Mouse (Mus musculus) gastrocnemius, postnatal 36 days (tissue): Measurements from ENCODE around the gene Glis1. TPM values are rescaled to one million over a fixed set of nuclear protein-coding genes. Genes with fewer than 3 reads are reported as not detected.
A peak's percentile ranks its signal among the peaks of the same experiment; 100 is the strongest.

ENCODE experiments used
- DNase-seq, 2 experiments: peaks; one replicate each; pipeline ENCODE4 v3.0.0; 2022
- intact Hi-C: fragments of 180-260 bp; cut with DNase I; formaldehyde crosslinking; loops from one replicate; pipeline ENCODE4 v1.15.1; 2025
- long read RNA-seq, 2 experiments: library from polyadenylated mRNA; stranded (forward); transcript quantifications; one replicate each; pipeline ENCODE4 v2.0.0; 2021
- total RNA-seq, 2 experiments: library from RNA; stranded (reverse); gene quantifications; 2 replicates each; pipeline ENCODE4 v1.2.3; 2021

The Glis1 gene
- under 1 TPM; 0.20 to 0.23 TPM for total RNA-seq
- long read RNA-seq, experiment 1, result 0 reads
- long read RNA-seq, experiment 2, partial matches to known transcripts, result 0 of 1 reads
- long read RNA-seq, experiment 2, other reads (novel, unspliced or antisense), result 1 of 1 reads

- peak; percentile 39 to 58 for DNase-seq
- intact Hi-C loops, result no loop called here
Observed at GRCm38 (mm10) chr4:107434356-107435237, at the start of gene Glis1. Gene Glis1, plus strand, starts transcription at chr4:107434591.

DNA sequence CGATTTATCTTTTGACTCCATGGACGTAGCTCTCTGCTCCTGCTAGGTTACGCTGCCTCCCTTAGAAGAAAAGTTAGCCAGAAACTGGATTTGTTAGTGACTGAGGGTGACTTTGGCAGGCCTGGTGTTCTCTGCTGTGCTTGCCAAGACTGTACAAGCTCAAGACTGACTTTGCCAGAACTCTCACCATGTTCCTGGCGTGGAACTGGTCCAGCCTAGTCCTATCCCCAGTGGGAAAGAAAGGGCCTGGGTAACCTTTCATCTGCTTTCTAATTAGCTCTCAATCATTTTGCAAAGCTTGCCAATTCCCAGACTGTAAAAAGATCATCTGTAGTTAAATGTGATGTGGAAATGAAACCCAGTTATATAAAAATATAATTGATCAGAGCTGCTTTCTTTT, 47.4 kb upstream of the Glis1 start:
- DNase-seq, result no peak
- intact Hi-C loops, result no loop called here

GRCm38 (mm10) chr4:107387465-107387864, 46.9 kb upstream of the Glis1 start:
- intact Hi-C loops, result no loop called here
- DNase-seq, result no peak

DNA sequence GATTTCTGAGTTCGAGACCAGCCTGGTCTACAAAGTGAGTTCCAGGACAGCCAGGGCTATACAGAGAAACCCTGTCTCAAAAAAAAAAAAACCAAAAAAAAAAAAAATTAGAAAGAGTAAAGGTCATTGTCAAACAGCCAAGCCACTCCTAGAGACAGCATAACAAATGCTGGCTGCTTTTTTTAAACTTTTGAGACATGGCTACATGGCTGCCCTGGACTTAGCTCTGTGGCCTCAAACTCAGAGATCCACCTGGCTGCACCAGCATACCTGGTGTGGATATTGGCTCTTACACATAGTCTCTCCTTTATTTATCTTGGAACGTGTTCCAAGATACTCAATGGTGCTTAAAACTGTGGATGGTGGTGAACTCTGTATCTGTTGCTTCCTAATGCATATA, 46.1 kb upstream of the Glis1 start:
- intact Hi-C loops, result no loop called here
- DNase-seq, result no peak

GRCm38 (mm10) chr4:107389345-107389744, 45.0 kb upstream of the Glis1 start:
- no peak for DNase-seq
- intact Hi-C loops, result no loop called here

DNA sequence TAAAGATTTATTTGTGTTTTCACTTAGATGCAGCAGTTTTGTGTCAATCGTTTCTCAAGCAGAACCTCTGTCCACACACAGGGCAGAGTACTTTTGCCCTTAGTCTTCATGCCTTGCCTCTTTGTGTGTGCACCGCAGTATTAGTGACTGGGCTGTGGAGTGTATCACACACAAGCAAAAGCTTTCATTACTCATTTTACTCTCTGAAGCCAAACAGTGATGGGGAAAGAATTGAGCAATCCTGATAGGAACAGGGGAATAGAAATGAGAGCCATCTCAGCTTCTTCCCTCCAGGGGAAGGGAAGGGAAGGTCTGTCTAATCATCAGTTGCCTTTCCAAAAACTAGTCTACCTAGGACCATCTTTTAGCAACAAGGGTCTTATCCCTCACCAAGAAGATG, 40.6 kb upstream of the Glis1 start:
- intact Hi-C loops, result no loop called here
- no peak for DNase-seq

DNA sequence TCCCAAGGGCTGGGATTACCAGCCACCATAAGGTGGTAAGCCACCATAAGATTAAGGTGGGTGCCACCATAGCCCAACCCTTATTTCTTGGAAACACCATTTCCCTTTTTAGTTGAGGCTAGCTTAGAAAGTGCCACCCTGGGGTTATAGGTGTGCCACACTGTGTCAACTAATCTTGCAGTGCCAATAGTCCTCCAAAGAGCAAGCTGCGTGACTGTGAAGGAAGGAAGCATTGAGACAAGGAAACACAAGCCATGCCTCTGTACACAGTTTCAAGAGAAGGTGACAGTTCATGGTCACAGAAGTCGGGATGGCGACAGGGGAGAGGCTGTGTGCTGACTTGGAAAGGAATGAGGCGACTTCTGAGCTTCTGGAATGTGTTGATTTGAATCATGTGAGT, 14.2 kb upstream of the Glis1 start:
- DNase-seq, result no peak
- intact Hi-C loops, result loop anchor here (2.0 to 5.0 kb wide), 3 partner anchors 33 to 232 kb away; no protein-coding TSS in a partner anchor

GRCm38 (mm10) chr4:107421711-107422110, 12.7 kb upstream of the Glis1 start:
- DNase-seq, result no peak
- intact Hi-C loops, result loop anchor here (2.0 to 5.0 kb wide), 3 partner anchors 31 to 231 kb away; no protein-coding TSS in a partner anchor

DNA sequence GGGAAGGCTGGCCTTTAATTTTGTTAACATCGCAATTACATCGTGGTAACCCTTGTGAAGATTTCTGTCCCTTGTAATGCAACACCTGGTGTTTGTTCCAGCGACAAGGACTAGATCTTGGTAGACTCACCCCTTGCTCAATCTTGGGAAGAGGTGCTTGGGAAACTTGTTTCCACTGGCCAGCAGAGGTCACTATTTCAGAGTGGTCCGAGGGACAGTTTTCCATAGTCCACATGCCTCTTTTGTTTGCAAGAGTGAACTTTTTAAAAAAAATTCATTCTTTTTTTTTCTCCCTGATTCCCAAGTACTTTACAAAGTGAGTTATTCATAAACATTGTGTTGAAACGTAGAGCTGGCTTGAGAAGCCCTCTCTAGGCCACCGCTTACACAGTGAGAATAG, 12.2 kb upstream of the Glis1 start:
- intact Hi-C loops, result loop anchor here (5.0 kb wide), 2 partner anchors 180 to 230 kb away; no protein-coding TSS in a partner anchor
- DNase-seq, result no peak

DNA sequence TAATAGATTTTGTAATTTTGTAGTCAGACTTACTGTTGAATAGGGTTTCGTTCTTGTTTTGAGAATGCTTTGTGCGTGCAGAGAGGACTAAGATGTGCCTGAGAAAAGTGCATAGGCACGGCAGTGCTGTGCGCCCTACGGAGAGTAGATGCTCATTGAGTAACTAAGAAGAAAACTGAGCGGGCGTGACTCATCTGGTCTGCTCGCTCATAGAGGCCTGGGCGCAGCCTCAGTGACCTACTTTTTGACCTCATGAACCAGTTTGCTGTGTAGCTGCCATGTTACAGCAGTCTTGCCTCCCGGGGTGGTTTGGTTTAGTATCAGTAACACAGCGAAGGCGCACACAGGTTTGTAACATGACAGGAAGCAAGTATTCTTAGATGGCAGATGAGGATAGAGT, 8.8 kb upstream of the Glis1 start:
- no peak for DNase-seq
- intact Hi-C loops, result no loop called here

- DNase-seq, result no peak
- intact Hi-C loops, result no loop called here
Observed at GRCm38 (mm10) chr4:107426631-107427030, 7.8 kb upstream of the Glis1 start.

DNA sequence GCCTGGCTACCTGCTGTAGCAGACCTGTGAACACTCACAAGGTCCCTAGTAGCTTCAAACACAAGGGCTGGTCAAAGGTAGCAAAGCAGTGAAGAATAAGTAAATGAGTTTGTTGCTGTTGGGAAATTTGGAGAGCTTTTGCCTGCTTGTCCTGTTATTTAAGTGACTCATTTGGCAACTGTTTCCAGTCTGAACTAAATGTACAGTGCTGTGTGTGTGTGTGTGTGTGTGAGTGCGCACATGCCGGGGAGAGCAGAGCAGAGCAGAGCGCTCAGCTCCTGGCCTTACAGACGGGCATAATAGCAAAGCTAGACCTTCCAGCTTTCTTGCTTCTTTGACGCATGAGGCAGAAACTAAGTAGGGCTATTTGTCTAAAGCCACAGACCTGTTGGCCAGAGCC, 1.7 kb upstream of the Glis1 start:
- intact Hi-C loops, result no loop called here
- DNase-seq, result no peak

DNA sequence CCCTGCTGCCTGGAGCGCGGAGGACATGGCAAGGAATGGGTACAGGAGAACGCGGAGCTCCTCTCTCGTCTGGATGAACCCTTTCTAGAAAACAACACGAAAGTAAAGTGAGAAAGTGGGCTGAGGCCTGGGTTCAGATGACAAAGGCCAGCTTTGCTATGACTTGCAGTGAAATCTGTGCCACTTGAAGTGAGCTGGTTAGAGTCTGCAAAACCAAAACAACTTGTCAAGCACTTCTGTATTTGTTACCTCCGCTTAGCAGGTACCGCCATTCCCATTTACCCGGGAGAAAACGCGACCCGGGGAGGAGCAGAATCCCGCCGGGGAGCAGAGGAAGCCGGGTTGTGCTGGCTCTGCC, 414 bp upstream of the Glis1 start:
- intact Hi-C loops, result no loop called here
- DNase-seq, result no peak

DNA sequence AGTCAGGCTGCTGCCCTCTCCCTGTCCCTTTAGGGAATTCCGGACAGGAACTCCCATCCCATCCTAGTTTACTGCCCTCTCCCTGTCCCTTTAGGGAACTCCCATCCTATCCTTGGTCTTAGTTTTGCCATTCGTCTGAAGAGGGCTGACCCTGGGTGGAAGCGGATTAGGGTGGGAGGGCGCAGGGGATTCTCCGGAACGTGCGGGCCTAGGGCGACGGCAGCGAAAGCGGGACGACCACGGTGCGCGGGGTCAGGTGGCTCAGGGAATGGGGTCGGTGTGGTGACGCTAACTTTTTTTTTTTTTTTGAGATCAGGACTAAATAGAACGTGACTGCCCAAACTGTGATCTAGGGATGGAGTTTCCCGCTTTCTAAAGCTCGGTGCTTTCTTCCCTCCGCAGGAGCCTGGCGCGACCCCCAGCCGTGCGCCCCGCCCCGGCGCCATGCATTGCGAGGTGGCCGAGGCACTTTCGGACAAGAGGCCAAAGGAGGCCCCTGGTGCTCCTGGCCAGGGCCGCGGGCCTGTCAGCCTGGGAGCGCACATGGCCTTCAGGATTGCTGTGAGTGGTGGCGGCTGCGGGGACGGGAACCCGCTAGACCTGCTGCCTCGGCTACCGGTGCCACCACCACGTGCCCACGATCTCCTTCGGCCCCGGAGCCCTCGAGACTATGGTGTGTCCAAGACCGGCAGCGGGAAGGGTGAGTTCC, 1.0 kb downstream of the Glis1 start:
- intact Hi-C loops, result no loop called here
- no peak for DNase-seq

GRCm38 (mm10) chr4:107436476-107436875, 2.1 kb downstream of the Glis1 start:
- DNase-seq, result no peak
- intact Hi-C loops, result no loop called here

- no peak for DNase-seq
- intact Hi-C loops, result no loop called here
Observed at GRCm38 (mm10) chr4:107438741-107439140, 4.3 kb downstream of the Glis1 start.

DNA sequence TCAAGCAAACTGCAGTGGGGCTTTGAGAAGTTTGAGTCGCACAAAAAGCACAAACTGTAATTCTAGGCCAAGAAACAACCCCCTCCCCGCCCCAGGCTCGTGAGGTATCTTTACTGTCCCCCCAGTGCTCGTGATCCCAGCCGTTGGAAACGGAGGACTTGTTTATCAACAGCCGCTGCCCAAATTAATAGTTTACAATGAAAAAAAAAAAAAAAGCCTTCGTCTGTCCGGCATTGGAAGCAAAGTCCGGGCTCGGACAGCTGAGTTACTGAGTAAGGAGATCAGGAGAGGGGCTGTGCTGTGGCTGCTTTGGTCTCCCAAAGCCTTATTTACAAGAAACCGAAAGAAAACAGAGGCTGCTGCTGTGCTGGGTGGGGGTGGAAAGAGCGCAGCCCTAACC, 5.9 kb downstream of the Glis1 start:
- DNase-seq, result no peak
- intact Hi-C loops, result no loop called here

GRCm38 (mm10) chr4:107442288-107442687, 7.9 kb downstream of the Glis1 start:
- no peak for DNase-seq

GRCm38 (mm10) chr4:107442891-107443483, 8.6 kb downstream of the Glis1 start:
- intact Hi-C loops, result no loop called here
- DNase-seq, result no peak

More at GRCm38 (mm10) chr4:107442288-107442687, 7.9 kb downstream of the Glis1 start:
- intact Hi-C loops, result no loop called here

DNA sequence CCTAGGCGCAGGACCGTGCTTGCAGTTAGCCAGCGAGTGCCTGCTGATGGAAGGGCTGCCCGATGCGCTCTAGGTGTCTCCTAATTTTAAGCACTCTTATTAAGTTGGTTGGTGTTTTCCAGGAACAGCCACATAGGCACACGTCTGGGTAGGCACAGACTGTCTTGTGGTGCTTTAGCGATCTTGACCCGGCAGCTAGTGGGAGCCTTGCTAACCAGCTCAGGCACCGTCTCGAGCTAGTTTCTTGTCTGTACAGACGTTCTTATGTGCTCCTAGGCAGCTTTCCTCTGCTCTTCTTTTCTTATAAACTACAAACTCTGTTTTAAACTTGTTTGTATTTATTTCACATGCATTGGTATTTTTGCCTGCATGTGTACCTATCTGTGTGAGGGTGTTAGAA, 9.2 kb downstream of the Glis1 start:
- intact Hi-C loops, result no loop called here
- DNase-seq, result no peak

- no peak for DNase-seq
- intact Hi-C loops, result no loop called here
Observed at GRCm38 (mm10) chr4:107448481-107448880, 14.1 kb downstream of the Glis1 start.
